Mouse (Mus musculus) lung, postnatal 36 days (tissue): Measurements from ENCODE around the gene Lrrc14b.

Experiments
- DNase-seq: peaks from one replicate; pipeline ENCODE4 v3.0.0; 2022; ENCODE audit warnings: mixed read lengths

Lrrc14b gene

DNA sequence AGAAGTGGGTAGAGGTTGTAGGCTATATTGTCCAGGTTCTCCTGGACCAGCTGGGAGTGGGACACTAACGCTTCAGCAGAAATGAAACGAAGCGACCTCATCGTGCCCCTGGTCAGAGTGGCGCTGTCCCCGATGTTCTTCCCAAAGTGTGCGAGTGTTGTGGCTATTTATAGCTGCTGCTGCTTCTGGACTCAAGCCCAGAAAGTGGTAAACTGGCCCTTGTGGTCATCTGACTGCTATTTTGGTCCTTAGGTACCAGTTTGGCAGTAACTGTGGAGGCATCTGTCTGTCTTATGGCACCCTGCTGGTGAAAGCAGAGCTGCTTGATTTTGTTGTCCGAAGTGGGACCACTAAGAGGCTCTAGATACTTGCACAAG, at the start of gene Lrrc14b:
Gene Lrrc14b (minus strand): TSS at position 147 of the 377 bp plus-strand sequence.
- DNase-seq, result peak; percentile 26

GRCm38 (mm10) chr13:74399298-74399839, 35.6 kb upstream of the Lrrc14b start, which contains the start of gene Ftl1-ps1:
Ftl1-ps1 (plus strand) TSS chr13:74399694.
- DNase-seq, result peak; percentile 4

DNA sequence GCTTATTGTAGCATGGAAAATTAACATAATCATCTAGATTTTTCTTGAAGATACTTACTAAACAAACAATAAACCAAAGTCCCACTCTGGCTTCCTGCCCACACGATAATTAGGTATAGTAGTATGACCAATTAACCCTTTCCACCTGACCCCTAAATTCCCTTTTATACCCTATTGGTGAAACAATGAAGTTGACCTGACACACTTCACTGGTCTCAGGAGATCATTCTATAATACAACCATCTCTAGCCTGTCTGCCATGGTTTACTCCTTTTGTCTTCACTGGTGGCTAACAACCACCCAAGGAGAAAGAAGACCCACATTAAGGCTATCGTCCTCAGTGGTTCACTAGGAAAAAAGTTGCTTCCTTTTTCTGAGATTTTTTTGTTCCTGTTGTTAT, 27.4 kb upstream of the Lrrc14b start:
- DNase-seq, result no peak

DNA sequence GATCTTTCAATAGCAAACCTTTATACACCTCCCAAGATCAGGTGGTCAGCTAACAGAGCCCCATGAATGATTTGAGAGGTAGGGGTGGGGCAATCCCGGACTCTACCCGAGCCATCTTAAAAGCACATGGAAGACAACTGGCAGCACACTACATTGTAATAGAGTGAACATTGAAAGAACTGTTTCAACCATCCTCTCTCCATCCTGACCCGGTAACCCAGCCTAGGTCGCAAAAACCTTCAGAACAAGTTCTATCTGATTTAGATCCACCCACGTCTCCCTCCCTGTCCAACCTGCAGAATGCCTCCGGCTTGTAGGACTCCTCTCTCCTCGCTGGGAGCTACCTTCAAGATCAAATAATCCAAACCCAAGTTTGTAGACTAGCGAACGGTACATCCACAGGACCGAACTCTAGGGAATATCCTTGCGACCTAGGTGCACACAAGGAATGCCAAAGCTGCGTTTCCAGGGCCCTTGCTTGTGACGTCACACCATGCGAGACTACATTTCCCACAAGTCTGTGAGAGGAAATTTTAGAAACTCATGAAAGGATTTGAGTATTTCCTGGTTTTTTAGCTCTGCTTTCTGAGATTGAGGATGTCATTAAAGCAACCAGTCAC, 26.7 kb upstream of the Lrrc14b start, which contains the start of gene Zfp72:
Gene Zfp72 (minus strand): TSS at position 466 of the 620 bp plus-strand sequence.
- DNase-seq, result peak; percentile 91

DNA sequence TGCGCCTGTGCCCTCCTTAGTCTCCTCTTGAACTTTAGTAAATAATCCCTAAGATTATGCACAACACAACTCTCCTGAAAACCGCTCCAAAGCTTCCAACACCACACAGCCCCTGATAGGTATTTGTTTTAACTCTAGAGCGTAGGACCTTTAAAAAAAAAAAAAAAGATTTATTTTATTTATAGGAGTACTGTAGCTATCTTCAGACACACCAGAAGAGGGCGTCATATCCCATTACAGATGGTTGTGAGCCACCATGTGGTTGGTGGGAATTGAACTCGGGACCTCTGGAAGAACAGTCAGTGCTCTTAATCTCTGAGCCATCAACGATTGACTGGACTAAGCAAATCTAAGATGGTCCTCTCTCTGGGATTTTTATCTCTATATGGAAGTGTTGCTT, 25.9 kb upstream of the Lrrc14b start:
- DNase-seq, result no peak

- no peak for DNase-seq
These were observed 18.5 kb upstream of the Lrrc14b start for GRCm38 (mm10) chr13:74382289-74382688.

GRCm38 (mm10) chr13:74381533-74382276, 17.9 kb upstream of the Lrrc14b start:
- no peak for DNase-seq

GRCm38 (mm10) chr13:74363176-74363858, 488 bp downstream of the Lrrc14b start:
- DNase-seq, result no peak

DNA sequence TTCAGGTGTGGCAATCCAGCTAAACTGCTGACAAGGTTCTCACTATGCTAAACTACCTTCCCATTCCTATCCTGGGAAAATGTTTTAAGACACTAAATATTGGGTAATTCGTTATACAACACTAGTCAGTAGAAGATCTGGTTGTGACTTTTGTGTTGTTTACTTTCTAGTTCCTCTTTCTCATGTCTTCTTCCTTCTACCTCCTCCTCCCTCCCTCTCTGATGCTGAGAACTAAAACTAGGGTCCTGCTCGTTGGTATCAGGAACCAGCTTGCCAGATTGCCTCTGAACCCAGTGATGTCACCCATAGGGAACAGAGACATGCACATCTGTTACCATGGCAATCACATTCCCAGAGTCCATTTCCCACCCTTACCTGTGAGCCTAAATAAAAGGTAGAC, 1.6 kb downstream of the Lrrc14b start:
- DNase-seq, result no peak

DNA sequence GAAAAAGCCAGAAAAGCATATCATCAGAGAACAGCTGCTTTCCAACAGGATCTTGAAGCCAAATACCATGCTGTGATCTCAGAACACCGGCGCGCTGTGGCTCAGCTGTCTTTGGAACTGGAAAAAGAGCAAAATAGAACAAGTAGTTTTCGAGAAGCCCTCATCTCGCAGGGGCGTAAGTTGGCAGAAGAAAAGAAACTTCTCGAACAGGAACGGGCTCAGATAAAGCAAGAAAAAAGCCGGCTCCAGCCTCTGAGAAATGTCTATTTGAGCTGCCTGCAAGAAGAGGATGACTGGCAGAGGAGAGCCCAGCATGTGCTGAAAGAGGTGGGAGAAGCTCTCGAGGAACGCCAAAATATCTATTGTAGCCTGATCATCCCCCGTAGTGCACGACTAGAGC, 7.3 kb downstream of the Lrrc14b start:
- DNase-seq, result no peak

DNA sequence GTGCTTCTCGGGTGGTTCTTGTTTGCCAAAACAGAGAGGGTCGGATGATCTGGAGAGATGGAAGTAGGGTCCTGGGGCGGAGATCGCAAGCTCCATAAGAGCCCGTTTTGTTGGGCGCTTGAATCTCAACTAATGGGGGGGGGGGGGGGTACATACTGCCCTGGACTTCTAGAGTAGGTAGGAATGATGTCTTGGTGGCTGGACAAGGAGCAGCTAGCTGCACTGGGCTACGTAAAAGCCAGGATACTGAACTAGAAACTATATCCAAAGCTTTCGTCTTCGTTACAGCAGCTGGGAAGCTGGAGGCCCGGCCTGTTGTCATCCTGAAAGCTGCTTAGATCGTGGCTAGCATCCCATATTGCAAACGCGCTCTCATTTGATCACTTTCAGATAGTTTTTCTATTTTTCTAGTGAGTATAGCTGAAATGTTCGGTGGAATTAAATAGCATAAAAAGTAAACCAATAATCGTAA, 13.3 kb downstream of the Lrrc14b start:
- DNase-seq, result no peak

- peak; percentile 97 for DNase-seq
These were observed 14.0 kb downstream of the Lrrc14b start, which contains the start of the genes Sdha and Ccdc127 for GRCm38 (mm10) chr13:74349566-74350434. Sdha (minus strand) TSS chr13:74350280. Ccdc127 (plus strand) TSS chr13:74350309.

DNA sequence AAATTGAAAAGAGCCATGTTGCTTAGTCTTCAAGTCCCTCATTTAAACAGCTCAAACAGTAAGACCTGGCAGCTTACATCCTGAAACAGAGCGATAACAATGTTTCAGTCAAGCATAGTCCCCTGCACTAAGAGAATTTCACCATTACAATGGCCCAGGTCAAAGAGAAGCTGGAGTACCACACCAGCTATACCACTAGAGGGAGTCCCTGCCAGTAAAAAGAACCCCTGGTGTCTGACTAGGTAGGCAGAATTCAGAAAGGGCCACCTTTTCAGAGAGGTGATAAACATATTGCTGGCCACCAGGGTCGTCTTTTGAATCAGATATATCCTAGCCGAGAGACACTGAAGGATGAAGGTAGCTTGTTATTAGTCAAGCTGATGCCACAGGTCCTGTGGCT, 22.8 kb downstream of the Lrrc14b start:
- DNase-seq, result peak; percentile 64

DNA sequence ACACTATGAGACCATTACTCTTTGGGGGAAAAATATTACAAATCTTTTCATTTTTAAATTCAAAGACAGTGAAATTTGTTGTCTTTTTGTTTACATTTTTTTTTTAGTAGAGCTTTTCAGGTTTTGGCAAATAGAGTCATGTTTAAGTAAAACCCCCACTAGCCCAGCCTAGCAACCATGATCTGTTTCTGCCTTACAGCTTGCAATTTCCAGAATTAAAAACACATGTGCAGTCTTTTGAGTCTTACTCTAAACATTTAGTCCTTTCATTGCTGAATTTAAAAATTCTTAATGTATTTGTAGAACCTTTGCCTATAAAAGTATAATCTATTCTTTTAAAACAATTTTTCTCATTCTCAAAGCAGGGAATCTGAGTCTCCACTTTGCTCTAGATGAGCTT, 34.5 kb downstream of the Lrrc14b start:
- DNase-seq, result no peak

DNA sequence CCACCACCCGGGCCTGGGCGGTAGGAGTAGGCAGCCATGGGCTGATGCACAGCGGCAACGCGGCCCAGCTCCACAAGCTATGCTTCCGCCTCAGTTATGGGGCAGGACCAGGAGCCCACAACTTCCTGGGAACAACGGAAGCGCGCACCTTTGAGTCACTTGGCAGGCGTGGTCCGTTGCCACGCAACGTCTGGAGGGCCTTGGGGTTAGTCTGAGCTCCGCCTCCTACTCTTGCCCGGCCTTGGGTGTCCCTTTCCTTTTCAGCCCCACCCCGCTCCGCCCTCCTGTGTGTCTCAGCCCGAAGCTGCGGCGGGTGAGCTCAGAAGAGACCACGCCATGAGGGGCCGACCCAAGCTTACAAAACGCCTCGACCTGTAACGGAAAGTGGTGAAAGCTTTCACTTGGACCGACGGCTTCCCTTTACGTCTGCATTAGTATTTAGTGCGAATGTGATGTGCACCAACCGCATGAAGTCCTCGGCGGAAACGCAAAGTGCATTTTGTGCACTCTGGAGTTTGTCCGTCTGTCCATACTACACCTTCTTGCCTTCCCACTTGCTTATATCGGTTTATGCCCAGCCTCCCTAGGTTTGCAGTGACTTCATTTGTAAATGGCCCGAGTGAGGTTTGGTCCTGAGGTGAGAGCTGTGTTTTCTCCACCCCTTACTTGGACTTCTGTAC, 46.5 kb downstream of the Lrrc14b start, which contains the start of gene Pdcd6:
Gene Pdcd6 (minus strand): TSS at position 411 of the 680 bp plus-strand sequence.
- peak; percentile 99 for DNase-seq

DNA sequence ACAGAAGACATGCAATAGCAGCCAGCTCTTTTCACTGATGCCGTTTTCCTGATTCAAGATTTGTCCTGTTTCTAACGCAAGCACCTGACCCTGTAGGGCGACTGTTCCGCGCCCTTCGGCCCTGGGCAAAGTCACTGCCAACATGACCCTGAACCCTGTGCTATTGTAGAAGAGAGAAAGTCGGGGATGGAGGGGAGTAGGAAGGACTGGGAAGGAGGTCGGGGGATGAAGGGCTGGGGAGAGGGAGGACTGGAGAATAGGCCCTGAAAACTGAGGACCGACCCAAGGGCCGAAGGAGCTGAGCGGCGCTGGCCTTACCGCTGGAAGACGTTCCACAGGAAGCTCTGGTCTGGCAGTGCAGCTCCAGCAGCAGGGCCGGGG, 47.0 kb downstream of the Lrrc14b start:
- DNase-seq, result no peak

GRCm38 (mm10) chr13:74316386-74316785, 47.4 kb downstream of the Lrrc14b start:
- no peak for DNase-seq

- no peak for DNase-seq
These were observed 49.2 kb downstream of the Lrrc14b start for GRCm38 (mm10) chr13:74314616-74315015.
